Mouse (Mus musculus): ENCODE results near the gene Ptprd. TPM values are rescaled to one million over a fixed set of nuclear protein-coding genes. Genes with fewer than 3 reads are reported as not detected.

The Ptprd gene
- polyA plus RNA-seq, 1 experiment from 2014 or later, result 5.6 TPM

GRCm38 (mm10) chr4:78142088-78142766 lies 69.5 kb downstream of the Ptprd start:
- DNase-seq (ENCODE audit: low spot score) (no peak), ATAC-seq (ENCODE audit: low FRiP score, low TSS enrichment) (no peak)
- Histone ChIP-seq H3K27me3 (ENCODE audit: control insufficient read depth, insufficient read depth, low read length) (no peaks in the 10 kb centered on the region), H3K4me3 (ENCODE audit: low read depth, low read length) (no peak overlapping the region), H3K27ac (replicated peaks) (no peak overlapping the region), H3K36me3 (ENCODE audit: control insufficient read depth, insufficient read depth, low read length) (no peaks in the 10 kb centered on the region), H3K4me1 (replicated peaks; ENCODE audit: control insufficient read depth, insufficient read depth) (no peaks in the 10 kb centered on the region), H3K9ac (ENCODE audit: low read length) (no peak overlapping the region), H3K9me3 (ENCODE audit: control insufficient read depth, low read length) (no peaks in the 10 kb centered on the region), H3K4me2 (replicated peaks; ENCODE audit: low read depth) (no peak overlapping the region)
- TF ChIP-seq EP300 (optimal IDR thresholded peaks at IDR 0.05) (no peak), CTCF (IDR thresholded peaks at IDR 0.05; ENCODE audit: low read depth) (no peak)
- WGBS, result 79% methylated on average over 3 of the region's 3 CpGs

- Histone ChIP-seq H3K9ac (ENCODE audit: low read length) (no peak overlapping the region), H3K4me2 (replicated peaks; ENCODE audit: low read depth) (no peak overlapping the region), H3K27ac (replicated peaks) (no peak overlapping the region), H3K9me3 (ENCODE audit: control insufficient read depth, low read length) (no peaks in the 10 kb centered on the region), H3K27me3 (ENCODE audit: control insufficient read depth, insufficient read depth, low read length) (no peaks in the 10 kb centered on the region), H3K36me3 (ENCODE audit: control insufficient read depth, insufficient read depth, low read length) (no peaks in the 10 kb centered on the region), H3K4me1 (replicated peaks; ENCODE audit: control insufficient read depth, insufficient read depth) (no peaks in the 10 kb centered on the region), H3K4me3 (ENCODE audit: low read depth, low read length) (no peak overlapping the region)
- TF ChIP-seq CTCF (IDR thresholded peaks at IDR 0.05; ENCODE audit: low read depth) (no peak), EP300 (optimal IDR thresholded peaks at IDR 0.05) (no peak)
- WGBS, result 43% methylated on average over 3 of the region's 3 CpGs
- DNase-seq (ENCODE audit: low spot score) (no peak), ATAC-seq (ENCODE audit: low FRiP score, low TSS enrichment) (no peak)
These were observed 100.9 kb downstream of the Ptprd start for GRCm38 (mm10) chr4:78110898-78111297.

- Histone ChIP-seq H3K27ac (replicated peaks) (no peak overlapping the region), H3K4me1 (replicated peaks; ENCODE audit: control insufficient read depth, insufficient read depth) (no peaks in the 10 kb centered on the region), H3K4me2 (replicated peaks; ENCODE audit: low read depth) (no peak overlapping the region), H3K9ac (ENCODE audit: low read length) (no peak overlapping the region), H3K36me3 (ENCODE audit: control insufficient read depth, insufficient read depth, low read length) (no peaks in the 10 kb centered on the region), H3K4me3 (ENCODE audit: low read depth, low read length) (no peak overlapping the region), H3K27me3 (ENCODE audit: control insufficient read depth, insufficient read depth, low read length) (no peaks in the 10 kb centered on the region), H3K9me3 (ENCODE audit: control insufficient read depth, low read length) (no peaks in the 10 kb centered on the region)
- ATAC-seq (ENCODE audit: low FRiP score, low TSS enrichment) (no peak), DNase-seq (ENCODE audit: low spot score) (no peak)
- no peak for TF ChIP-seq CTCF (IDR thresholded peaks at IDR 0.05; ENCODE audit: low read depth)
- TF ChIP-seq EP300 (optimal IDR thresholded peaks at IDR 0.05), result no peak
These were observed 114.2 kb downstream of the Ptprd start for GRCm38 (mm10) chr4:78097526-78097925.

GRCm38 (mm10) chr4:78082744-78083143 lies 129.0 kb downstream of the Ptprd start:
- DNase-seq (ENCODE audit: low spot score) (no peak), ATAC-seq (ENCODE audit: low FRiP score, low TSS enrichment) (no peak)

GRCm38 (mm10) chr4:78077499-78077898 lies 134.3 kb downstream of the Ptprd start:
- ATAC-seq (ENCODE audit: low FRiP score, low TSS enrichment) (no peak), DNase-seq (ENCODE audit: low spot score) (no peak)
- Histone ChIP-seq H3K4me3 (ENCODE audit: low read depth, low read length) (no peak overlapping the region), H3K27ac (replicated peaks) (no peak overlapping the region), H3K36me3 (ENCODE audit: control insufficient read depth, insufficient read depth, low read length) (no peaks in the 10 kb centered on the region), H3K4me2 (replicated peaks; ENCODE audit: low read depth) (no peak overlapping the region), H3K9me3 (ENCODE audit: control insufficient read depth, low read length) (no peaks in the 10 kb centered on the region), H3K9ac (ENCODE audit: low read length) (no peak overlapping the region), H3K27me3 (ENCODE audit: control insufficient read depth, insufficient read depth, low read length) (no peaks in the 10 kb centered on the region), H3K4me1 (replicated peaks; ENCODE audit: control insufficient read depth, insufficient read depth) (no peaks in the 10 kb centered on the region)
- TF ChIP-seq EP300 (optimal IDR thresholded peaks at IDR 0.05) (no peak), CTCF (IDR thresholded peaks at IDR 0.05; ENCODE audit: low read depth) (no peak)

More at GRCm38 (mm10) chr4:78082744-78083143, 129.0 kb downstream of the Ptprd start:
- Histone ChIP-seq H3K4me3 (ENCODE audit: low read depth, low read length) (no peak overlapping the region), H3K27ac (replicated peaks) (no peak overlapping the region), H3K9me3 (ENCODE audit: control insufficient read depth, low read length) (no peaks in the 10 kb centered on the region), H3K4me1 (replicated peaks; ENCODE audit: control insufficient read depth, insufficient read depth) (no peaks in the 10 kb centered on the region), H3K27me3 (ENCODE audit: control insufficient read depth, insufficient read depth, low read length) (no peaks in the 10 kb centered on the region), H3K4me2 (replicated peaks; ENCODE audit: low read depth) (no peak overlapping the region), H3K9ac (ENCODE audit: low read length) (no peak overlapping the region), H3K36me3 (ENCODE audit: control insufficient read depth, insufficient read depth, low read length) (no peaks in the 10 kb centered on the region)
- TF ChIP-seq EP300 (optimal IDR thresholded peaks at IDR 0.05) (no peak), CTCF (IDR thresholded peaks at IDR 0.05; ENCODE audit: low read depth) (no peak)

GRCm38 (mm10) chr4:78077087-78077486 lies 134.7 kb downstream of the Ptprd start:
- H3K4me3 ChIP-seq (ENCODE audit: low read depth, low read length), result no peak overlapping the region
- no peak overlapping the region for H3K4me2 ChIP-seq (replicated peaks; ENCODE audit: low read depth)
- H3K27ac ChIP-seq (replicated peaks), result no peak overlapping the region
- no peaks in the 10 kb centered on the region for H3K36me3 ChIP-seq (ENCODE audit: control insufficient read depth, insufficient read depth, low read length)
- H3K4me1 ChIP-seq (replicated peaks; ENCODE audit: control insufficient read depth, insufficient read depth), result no peaks in the 10 kb centered on the region
- no peaks in the 10 kb centered on the region for H3K27me3 ChIP-seq (ENCODE audit: control insufficient read depth, insufficient read depth, low read length)
- ATAC-seq (ENCODE audit: low FRiP score, low TSS enrichment) (no peak), DNase-seq (ENCODE audit: low spot score) (no peak)
- TF ChIP-seq EP300 (optimal IDR thresholded peaks at IDR 0.05) (no peak), CTCF (IDR thresholded peaks at IDR 0.05; ENCODE audit: low read depth) (no peak)
- WGBS, result 87% methylated on average over 1 of the region's 1 CpGs
- no peaks in the 10 kb centered on the region for H3K9me3 ChIP-seq (ENCODE audit: control insufficient read depth, low read length)
- H3K9ac ChIP-seq (ENCODE audit: low read length), result no peak overlapping the region

Data from stomach, postnatal 0 days (tissue).